Mouse (Mus musculus): ENCODE measurements around the gene Hcfc2. TPM values are rescaled to one million over a fixed set of nuclear protein-coding genes. Genes with fewer than 3 reads are reported as not detected.

Gene Hcfc2
- polyA plus RNA-seq, 1 experiment, result 17.1 TPM

- no peak overlapping the region for H3K27ac ChIP-seq (ENCODE audit: control insufficient read depth, insufficient read depth, low read length)
- DNase-seq, result no peak
- no peaks in the 10 kb centered on the region for H3K27me3 ChIP-seq (ENCODE audit: control insufficient read depth, insufficient read depth, low read length)
- H3K4me1 ChIP-seq (replicated peaks; ENCODE audit: control insufficient read depth, insufficient read depth, low read length), result peaks cover 11% of the 10 kb centered on the region
- H3K4me3 ChIP-seq (ENCODE audit: control insufficient read depth, insufficient read depth, low read length), result no peak overlapping the region
- no peaks in the 10 kb centered on the region for H3K36me3 ChIP-seq (ENCODE audit: control insufficient read depth, insufficient read depth, low read length)
- 76% methylated on average over 3 of the region's 3 CpGs for WGBS
- TF ChIP-seq POLR2A (IDR thresholded peaks at IDR 0.05; ENCODE audit: control insufficient read depth, extremely low read depth, insufficient read depth, low read length, poor library complexity) (no peak), CTCF (IDR thresholded peaks at IDR 0.05; ENCODE audit: borderline replicate concordance, control insufficient read depth, extremely low read depth, insufficient read depth, low read length, poor library complexity) (no peak)
Observed at GRCm38 (mm10) chr10:82780322-82780721, 84.4 kb downstream of the Hcfc2 start.

GRCm38 (mm10) chr10:82780816-82781215, 84.9 kb downstream of the Hcfc2 start:
- no peaks in the 10 kb centered on the region for H3K36me3 ChIP-seq (ENCODE audit: control insufficient read depth, insufficient read depth, low read length)
- no peak overlapping the region for H3K27ac ChIP-seq (ENCODE audit: control insufficient read depth, insufficient read depth, low read length)
- peaks cover 11% of the 10 kb centered on the region for H3K4me1 ChIP-seq (replicated peaks; ENCODE audit: control insufficient read depth, insufficient read depth, low read length)
- H3K4me3 ChIP-seq (ENCODE audit: control insufficient read depth, insufficient read depth, low read length), result no peak overlapping the region
- TF ChIP-seq POLR2A (IDR thresholded peaks at IDR 0.05; ENCODE audit: control insufficient read depth, extremely low read depth, insufficient read depth, low read length, poor library complexity) (no peak), CTCF (IDR thresholded peaks at IDR 0.05; ENCODE audit: borderline replicate concordance, control insufficient read depth, extremely low read depth, insufficient read depth, low read length, poor library complexity) (no peak)
- DNase-seq, result no peak
- H3K27me3 ChIP-seq (ENCODE audit: control insufficient read depth, insufficient read depth, low read length), result no peaks in the 10 kb centered on the region

GRCm38 (mm10) chr10:82782472-82782871, 86.5 kb downstream of the Hcfc2 start:
- WGBS, result 67% methylated on average over 2 of the region's 2 CpGs
- Histone ChIP-seq H3K4me1 (replicated peaks; ENCODE audit: control insufficient read depth, insufficient read depth, low read length) (peaks cover 11% of the 10 kb centered on the region), H3K4me3 (ENCODE audit: control insufficient read depth, insufficient read depth, low read length) (no peak overlapping the region), H3K36me3 (ENCODE audit: control insufficient read depth, insufficient read depth, low read length) (no peaks in the 10 kb centered on the region), H3K27ac (ENCODE audit: control insufficient read depth, insufficient read depth, low read length) (no peak overlapping the region), H3K27me3 (ENCODE audit: control insufficient read depth, insufficient read depth, low read length) (no peaks in the 10 kb centered on the region)
- TF ChIP-seq POLR2A (IDR thresholded peaks at IDR 0.05; ENCODE audit: control insufficient read depth, extremely low read depth, insufficient read depth, low read length, poor library complexity) (no peak), CTCF (IDR thresholded peaks at IDR 0.05; ENCODE audit: borderline replicate concordance, control insufficient read depth, extremely low read depth, insufficient read depth, low read length, poor library complexity) (no peak)
- no peak for DNase-seq

- H3K27me3 ChIP-seq (ENCODE audit: control insufficient read depth, insufficient read depth, low read length), result no peaks in the 10 kb centered on the region
- no peaks in the 10 kb centered on the region for H3K4me1 ChIP-seq (replicated peaks; ENCODE audit: control insufficient read depth, insufficient read depth, low read length)
- no peak overlapping the region for H3K4me3 ChIP-seq (ENCODE audit: control insufficient read depth, insufficient read depth, low read length)
- H3K27ac ChIP-seq (ENCODE audit: control insufficient read depth, insufficient read depth, low read length), result no peak overlapping the region
- no peaks in the 10 kb centered on the region for H3K36me3 ChIP-seq (ENCODE audit: control insufficient read depth, insufficient read depth, low read length)
- no peak for TF ChIP-seq POLR2A (IDR thresholded peaks at IDR 0.05; ENCODE audit: control insufficient read depth, extremely low read depth, insufficient read depth, low read length, poor library complexity)
- TF ChIP-seq CTCF (IDR thresholded peaks at IDR 0.05; ENCODE audit: borderline replicate concordance, control insufficient read depth, extremely low read depth, insufficient read depth, low read length, poor library complexity), result no peak
- DNase-seq, result no peak
Observed at GRCm38 (mm10) chr10:82789181-82789580, 93.2 kb downstream of the Hcfc2 start.

- TF ChIP-seq POLR2A (IDR thresholded peaks at IDR 0.05; ENCODE audit: control insufficient read depth, extremely low read depth, insufficient read depth, low read length, poor library complexity) (no peak), CTCF (IDR thresholded peaks at IDR 0.05; ENCODE audit: borderline replicate concordance, control insufficient read depth, extremely low read depth, insufficient read depth, low read length, poor library complexity) (no peak)
- H3K4me1 ChIP-seq (replicated peaks; ENCODE audit: control insufficient read depth, insufficient read depth, low read length), result peaks cover 9% of the 10 kb centered on the region
- 95% methylated on average over 5 of the region's 5 CpGs for WGBS
- H3K36me3 ChIP-seq (ENCODE audit: control insufficient read depth, insufficient read depth, low read length), result no peaks in the 10 kb centered on the region
- no peak overlapping the region for H3K4me3 ChIP-seq (ENCODE audit: control insufficient read depth, insufficient read depth, low read length)
- H3K27me3 ChIP-seq (ENCODE audit: control insufficient read depth, insufficient read depth, low read length), result no peaks in the 10 kb centered on the region
- no peak overlapping the region for H3K27ac ChIP-seq (ENCODE audit: control insufficient read depth, insufficient read depth, low read length)
- no peak for DNase-seq
Observed at GRCm38 (mm10) chr10:82790504-82790903, 94.5 kb downstream of the Hcfc2 start.

- H3K4me1 ChIP-seq (replicated peaks; ENCODE audit: control insufficient read depth, insufficient read depth, low read length), result peaks cover 19% of the 10 kb centered on the region
- TF ChIP-seq POLR2A (IDR thresholded peaks at IDR 0.05; ENCODE audit: control insufficient read depth, extremely low read depth, insufficient read depth, low read length, poor library complexity) (no peak), CTCF (IDR thresholded peaks at IDR 0.05; ENCODE audit: borderline replicate concordance, control insufficient read depth, extremely low read depth, insufficient read depth, low read length, poor library complexity) (no peak)
- 98% methylated on average over 3 of the region's 3 CpGs for WGBS
- H3K27ac ChIP-seq (ENCODE audit: control insufficient read depth, insufficient read depth, low read length), result no peak overlapping the region
- no peaks in the 10 kb centered on the region for H3K36me3 ChIP-seq (ENCODE audit: control insufficient read depth, insufficient read depth, low read length)
- no peaks in the 10 kb centered on the region for H3K27me3 ChIP-seq (ENCODE audit: control insufficient read depth, insufficient read depth, low read length)
- no peak overlapping the region for H3K4me3 ChIP-seq (ENCODE audit: control insufficient read depth, insufficient read depth, low read length)
- no peak for DNase-seq
Observed at GRCm38 (mm10) chr10:82791713-82792112, 95.8 kb downstream of the Hcfc2 start.

Other genes starting within 250 kb of the Hcfc2 start
- gene Gm1553, start 203.5 kb upstream of the Hcfc2 start, polyA plus RNA-seq (2012; rRNA removed), result not detected in 2 replicates
- 56.9 and 67.7 TPM in 2 replicates for gene 1190007I07Rik, start 72.9 kb upstream of the Hcfc2 start, polyA plus RNA-seq (2012; rRNA removed)
- 49.9 and 51.5 TPM in 2 replicates for gene Tdg, start 66.3 kb upstream of the Hcfc2 start, polyA plus RNA-seq (2012; rRNA removed)
- 7.9 and 8.9 TPM in 2 replicates for gene Glt8d2, start 5.5 kb upstream of the Hcfc2 start, polyA plus RNA-seq (2012; rRNA removed)
- 21.4 and 26.7 TPM in 2 replicates for gene Nfyb, start 68.0 kb downstream of the Hcfc2 start, polyA plus RNA-seq (2012; rRNA removed)
- gene Txnrd1, start 137.8 kb downstream of the Hcfc2 start, polyA plus RNA-seq (2012; rRNA removed), result 32.2 and 42.5 TPM in 2 replicates
- gene Eid3, start 170.5 kb downstream of the Hcfc2 start, polyA plus RNA-seq (2012; rRNA removed), result 0.37 and 0.46 TPM in 2 replicates